Mouse (Mus musculus): ENCODE data around the gene Pamr1.
A peak's percentile ranks its signal among the peaks of the same experiment; 100 is the strongest.

DNA sequence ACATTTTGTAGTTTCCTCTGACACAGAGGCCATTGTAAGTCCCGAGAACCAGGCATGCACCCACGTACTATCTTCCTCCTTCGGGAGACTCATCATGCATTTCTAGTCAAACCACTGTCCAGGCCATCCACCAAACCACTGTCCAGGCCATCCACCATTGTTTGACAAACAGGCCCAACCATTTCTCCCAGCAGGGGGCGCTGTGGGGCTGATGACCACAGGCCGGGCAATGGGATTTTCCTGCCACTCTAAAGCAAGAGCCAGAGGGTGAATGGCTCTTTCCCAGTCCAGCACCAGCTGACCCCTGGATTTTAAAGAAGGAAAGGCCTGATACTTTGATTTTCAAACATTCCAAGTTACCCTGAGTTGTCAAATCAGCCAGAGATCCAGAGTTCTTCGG lies 125.5 kb downstream of the Pamr1 start:
- TF ChIP-seq POLR2A (IDR thresholded peaks at IDR 0.05; ENCODE audit: low read depth, low read length) (no peak), CTCF (IDR thresholded peaks at IDR 0.05; ENCODE audit: borderline replicate concordance, insufficient read depth, low read length) (0 out of 2 replicates have a peak, but pooled peaks have one; percentile 14)

All from embryonic fibroblast, embryonic 13.5 days (primary cell).